Mouse (Mus musculus) small intestine, adult 2 months (tissue): ENCODE data around the gene Pcx.

ENCODE experiments used
- CTCF ChIP-seq: fragments of 200-500 bp; IDR thresholded peaks from 2 replicates; pipeline ENCODE4 v1.5.1; 2012; ENCODE audit warnings: low read depth, mild to moderate bottlenecking, control low read depth, inconsistent platforms, low read length, moderate library complexity, mixed read lengths; ENCODE audit not compliant: insufficient replicate concordance, insufficient read length; ENCODE audit errors: extremely low read depth
- POLR2A ChIP-seq: fragments of 200-500 bp; IDR thresholded peaks from 2 replicates; pipeline ENCODE4 v1.6.1; 2012; ENCODE audit warnings: low read depth, mild to moderate bottlenecking, control low read depth, inconsistent platforms, low read length, moderate library complexity

GRCm38 (mm10) chr19:4572467-4572866 lies 62.2 kb downstream of the Pcx start:
- TF ChIP-seq CTCF (no peak), POLR2A (no peak)
